Mouse (Mus musculus) large intestine, adult 2 months (tissue): ENCODE measurements around the gene Fstl3. TPM values are rescaled to one million over a fixed set of nuclear protein-coding genes. Genes with fewer than 3 reads are reported as not detected.
A peak's percentile ranks its signal among the peaks of the same experiment; 100 is the strongest.

Source experiments
- DNase-seq: peaks from one replicate; pipeline ENCODE4 v3.0.0-alpha.2; 2012; ENCODE audit warnings: low read depth, low spot score
- WGBS: fragments of 180-500 bp; shearing (Covaris S2); methylation state at CpG from one replicate; pipeline ENCODE4 v1.1.7; 2018; 5-methylcytosine and 5-hydroxymethylcytosine counted together
- polyA plus RNA-seq: library from polyadenylated mRNA; depleted of rRNA; stranded (reverse); fragments of >200 nt; gene quantifications from 2 replicates; pipeline ENCODE4 v1.2.3, GENCODE M21; 2012; rRNA removed

Fstl3 gene
- 12.9 and 13.6 TPM in 2 replicates for polyA plus RNA-seq

DNA sequence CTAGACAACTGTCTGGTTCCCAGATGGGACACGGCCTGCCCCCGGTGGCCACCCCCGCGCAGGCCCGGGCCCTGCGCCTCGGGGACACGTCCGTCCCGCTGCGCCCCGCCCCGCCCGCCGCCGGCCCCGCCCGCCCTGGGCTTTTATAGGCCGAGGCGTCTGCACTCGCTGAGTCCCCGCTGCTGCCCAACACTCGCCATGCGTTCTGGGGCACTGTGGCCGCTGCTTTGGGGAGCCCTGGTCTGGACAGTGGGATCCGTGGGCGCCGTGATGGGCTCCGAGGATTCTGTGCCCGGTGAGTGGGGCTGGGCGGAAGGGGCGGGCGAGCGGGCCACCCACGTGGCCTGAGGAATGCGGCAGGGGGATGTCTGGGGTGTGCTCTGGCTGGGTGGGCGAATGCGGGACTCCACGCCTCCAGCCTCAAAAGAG lies at the start of gene Fstl3:
Gene Fstl3, plus strand, starts transcription at position 170 of the 429 bp plus-strand sequence.
- no peak for DNase-seq

GRCm38 (mm10) chr10:79728323-79729249 lies 48.5 kb upstream of the Fstl3 start:
- 73% methylated on average over 28 of the region's 28 CpGs for WGBS
- DNase-seq = no peak

More for the DNA sequence above, at the start of gene Fstl3:
- 3% methylated on average over 39 of the region's 39 CpGs for WGBS

GRCm38 (mm10) chr10:79729357-79729965 lies 47.6 kb upstream of the Fstl3 start:
- DNase-seq = no peak
- 66% methylated on average over 13 of the region's 13 CpGs for WGBS

GRCm38 (mm10) chr10:79732500-79732899 lies 44.6 kb upstream of the Fstl3 start:
- no peak for DNase-seq
- 95% methylated on average over 1 of the region's 1 CpGs for WGBS

- DNase-seq = no peak
Observed at GRCm38 (mm10) chr10:79733847-79734246, 43.2 kb upstream of the Fstl3 start.

DNA sequence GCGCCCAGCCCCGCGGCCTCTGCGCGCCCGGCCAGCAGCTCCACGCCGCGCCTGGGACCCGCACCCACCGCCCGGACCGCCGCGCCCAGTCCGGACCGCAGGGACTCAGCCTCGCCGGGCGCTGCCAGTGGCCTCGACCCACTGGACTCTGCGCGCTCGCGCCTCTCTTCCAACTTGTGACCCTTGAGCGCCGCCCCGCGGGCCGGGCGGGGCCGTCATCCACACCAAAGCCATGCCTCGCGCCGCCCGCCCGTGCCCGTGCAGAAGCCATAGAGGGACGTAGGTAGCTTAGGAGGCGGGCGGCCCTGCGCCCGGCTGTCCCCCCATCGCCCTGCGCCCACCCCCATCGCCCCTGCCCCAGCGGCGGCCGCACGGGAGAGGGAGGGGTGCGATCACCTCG lies 41.7 kb upstream of the Fstl3 start:
- 73% methylated on average over 51 of the region's 52 CpGs for WGBS
- DNase-seq = no peak

More at GRCm38 (mm10) chr10:79733847-79734246, 43.2 kb upstream of the Fstl3 start:
- WGBS = 96% methylated on average over 15 of the region's 15 CpGs

GRCm38 (mm10) chr10:79736706-79737105 lies 40.4 kb upstream of the Fstl3 start:
- DNase-seq = no peak
- 88% methylated on average over 14 of the region's 14 CpGs for WGBS

- 89% methylated on average over 10 of the region's 10 CpGs for WGBS
- no peak for DNase-seq
Observed at GRCm38 (mm10) chr10:79738259-79738658, 38.8 kb upstream of the Fstl3 start.

DNA sequence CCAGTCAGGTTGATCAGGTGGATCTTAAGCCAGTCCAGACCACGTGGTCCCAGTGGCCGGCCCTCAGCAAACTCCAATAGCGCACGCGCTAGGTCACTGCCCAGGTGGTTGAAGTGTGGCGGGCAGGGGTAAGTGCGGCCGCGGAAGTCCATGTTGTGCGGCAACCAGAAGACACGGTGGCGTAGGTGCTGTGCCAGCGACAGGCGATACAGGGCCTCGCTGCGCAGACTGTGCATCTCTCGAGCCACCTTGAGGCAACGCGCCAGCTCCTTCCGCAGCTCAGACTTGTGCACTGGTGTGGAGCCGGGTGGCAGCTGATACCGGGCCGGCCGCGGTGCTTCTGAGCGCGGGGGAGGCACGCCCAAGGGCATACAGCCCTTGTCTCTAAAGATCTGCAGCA lies 37.8 kb upstream of the Fstl3 start:
- no peak for DNase-seq
- 97% methylated on average over 28 of the region's 28 CpGs for WGBS

DNA sequence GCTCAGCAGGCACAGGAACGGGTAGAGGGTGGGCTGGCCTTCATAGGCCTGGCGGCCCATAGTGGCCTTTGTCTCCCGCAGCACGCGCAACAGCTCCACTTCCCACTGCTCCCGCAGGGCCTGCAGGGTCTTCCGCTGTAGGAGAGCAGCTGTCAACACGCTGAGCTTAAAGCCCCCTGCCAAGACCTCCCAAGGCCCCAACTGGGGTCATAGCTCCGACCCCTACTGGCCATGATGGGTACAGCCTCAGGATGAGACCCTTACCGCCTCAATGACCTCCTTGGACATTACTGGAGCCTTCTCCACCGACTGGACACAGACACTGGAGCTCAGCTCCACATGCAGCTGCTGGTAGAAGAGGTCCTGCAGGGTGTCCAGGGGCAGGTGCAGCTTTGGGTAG lies 36.2 kb upstream of the Fstl3 start:
- 88% methylated on average over 11 of the region's 11 CpGs for WGBS
- DNase-seq = no peak

- WGBS = 90% methylated on average over 11 of the region's 11 CpGs
- DNase-seq = no peak
Observed at GRCm38 (mm10) chr10:79743161-79743560, 33.9 kb upstream of the Fstl3 start.

DNA sequence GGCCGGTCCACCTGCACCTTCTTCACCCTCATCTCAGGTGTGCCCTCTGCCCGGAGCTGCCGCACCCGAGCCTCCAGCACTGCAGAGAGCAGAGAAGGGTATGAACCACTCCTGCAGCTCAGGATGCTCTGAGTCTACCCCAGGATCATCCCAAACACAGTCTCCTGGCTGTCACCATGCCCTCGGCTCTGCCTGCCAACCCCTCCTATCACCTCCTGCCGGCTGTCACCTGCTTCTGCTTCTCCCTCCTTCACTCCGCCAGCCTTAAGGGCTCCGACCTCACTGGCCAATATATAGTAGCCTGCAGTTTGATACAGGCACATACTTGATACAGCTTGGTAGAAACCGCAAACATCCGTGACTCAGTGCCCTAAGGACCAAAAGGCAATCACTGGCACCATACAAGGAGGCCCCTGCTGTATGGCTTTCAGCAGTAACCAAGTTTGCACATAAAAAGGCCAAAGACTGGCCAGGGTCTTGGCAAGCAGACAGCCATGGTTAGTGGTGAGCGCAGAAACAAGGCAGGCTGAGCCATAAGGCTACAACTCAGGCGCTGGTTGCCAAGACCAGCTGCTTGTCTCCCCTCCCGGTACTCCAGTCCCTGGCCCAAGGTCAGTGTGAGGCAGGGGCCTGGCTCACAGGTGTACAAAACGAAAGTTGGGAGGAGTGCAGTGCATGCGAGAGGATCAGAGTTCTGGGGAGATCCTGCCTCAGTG lies 33.3 kb upstream of the Fstl3 start:
- WGBS = 94% methylated on average over 15 of the region's 15 CpGs
- no peak for DNase-seq

DNA sequence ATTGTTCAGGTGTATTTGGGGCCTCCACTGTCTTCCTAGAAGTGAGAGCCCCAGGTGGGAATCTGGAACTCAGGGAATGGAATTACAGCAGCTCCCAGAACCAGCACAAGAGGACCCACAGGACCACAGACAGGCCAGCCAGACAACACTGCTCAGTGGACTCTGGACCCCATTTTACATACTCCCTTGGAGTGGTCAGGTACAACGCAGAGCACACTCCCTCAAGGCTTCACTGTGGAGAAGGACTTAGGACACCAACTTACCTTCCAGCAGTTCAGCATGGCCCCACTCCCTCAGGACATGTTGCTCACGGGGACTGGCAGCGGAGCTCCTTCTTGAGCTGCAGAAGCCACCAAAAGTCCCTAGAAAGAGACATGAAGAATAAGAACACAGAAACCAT lies 31.7 kb upstream of the Fstl3 start:
- no peak for DNase-seq
- WGBS = 74% methylated on average over 3 of the region's 3 CpGs

DNA sequence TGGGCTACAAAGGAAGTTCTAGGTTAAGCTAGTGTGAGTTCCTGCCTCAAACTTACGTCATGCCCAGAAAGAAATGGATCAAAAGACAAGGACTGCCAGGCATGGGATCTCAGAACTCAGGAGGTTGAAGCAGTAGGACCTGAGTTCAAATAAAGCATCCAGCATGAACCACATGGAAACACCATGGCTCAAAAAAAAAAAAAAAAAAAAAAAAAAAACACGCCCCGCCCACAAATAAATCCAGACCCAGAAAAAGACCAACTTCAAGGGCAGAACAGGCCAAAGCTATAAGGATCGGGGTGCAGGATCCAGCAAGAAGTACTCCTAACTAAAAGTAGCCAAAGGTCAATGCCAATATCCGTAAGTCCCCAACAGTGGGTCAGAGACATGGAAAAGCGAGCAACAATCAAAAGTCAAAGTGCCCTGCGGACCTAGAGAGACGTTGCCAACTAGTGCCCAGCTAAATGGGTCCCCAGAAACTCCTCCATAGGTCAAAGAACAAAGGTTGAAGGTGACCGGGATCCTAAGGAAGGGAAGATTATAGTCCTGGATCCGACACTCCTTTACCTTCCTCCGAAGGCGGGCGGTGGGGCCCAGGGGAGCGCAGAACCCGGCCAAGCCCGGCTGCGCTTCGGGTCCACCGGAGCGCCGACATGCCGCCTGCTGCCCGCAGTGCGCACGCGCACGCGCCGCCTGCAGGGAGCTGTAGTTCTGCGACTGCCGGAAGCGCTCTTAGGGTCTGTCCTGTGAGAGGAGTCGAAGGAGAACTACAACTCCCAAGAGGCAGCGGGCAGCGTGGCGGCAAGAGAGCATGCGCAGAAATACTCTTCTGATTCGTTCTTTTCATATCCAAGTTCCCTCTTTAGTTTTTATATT lies 30.9 kb upstream of the Fstl3 start, which contains the start of gene Polrmt:
Gene Polrmt, minus strand, starts transcription at position 684 of the 876 bp plus-strand sequence.
- 2% methylated on average over 38 of the region's 38 CpGs for WGBS
- DNase-seq = peak; percentile 92

DNA sequence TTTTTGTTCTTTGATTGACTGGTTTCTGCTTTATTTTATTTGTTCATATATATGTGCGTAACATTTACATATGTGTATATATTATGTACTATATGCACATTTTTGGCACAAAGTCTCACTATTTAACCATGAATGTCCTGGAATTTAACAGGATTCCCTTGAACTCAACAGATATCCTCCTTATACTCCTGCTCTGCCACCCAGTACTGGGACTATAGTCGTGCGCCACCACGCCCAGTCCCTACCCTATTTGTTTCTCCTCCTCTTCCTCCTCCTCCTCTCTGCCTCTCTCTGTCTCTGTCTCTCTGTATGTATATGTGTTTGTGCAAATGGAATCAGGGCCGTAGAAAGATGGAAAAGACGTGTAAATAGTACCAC lies 30.3 kb upstream of the Fstl3 start:
- 14% methylated on average over 6 of the region's 6 CpGs for WGBS
- no peak for DNase-seq

DNA sequence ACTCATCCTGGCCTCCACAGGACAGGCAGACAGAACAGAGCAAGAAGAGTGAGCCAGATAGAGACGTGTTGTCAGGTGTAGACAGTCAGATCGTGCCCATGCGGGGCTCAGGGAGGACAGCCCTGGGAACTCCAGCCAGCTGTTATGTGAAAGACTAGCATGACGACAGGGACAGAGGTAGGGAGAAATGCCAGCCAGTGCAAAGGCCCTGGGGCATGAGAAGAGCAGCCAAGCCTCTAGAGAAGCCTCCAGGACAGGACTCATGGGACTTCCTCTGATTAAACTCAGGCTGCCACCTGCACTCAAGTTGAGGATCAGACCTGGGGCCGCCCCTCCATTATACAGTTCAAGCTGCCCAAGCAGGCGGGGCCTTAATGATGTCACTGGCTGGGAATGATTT lies 28.6 kb upstream of the Fstl3 start:
- WGBS = 77% methylated on average over 6 of the region's 6 CpGs
- no peak for DNase-seq

DNA sequence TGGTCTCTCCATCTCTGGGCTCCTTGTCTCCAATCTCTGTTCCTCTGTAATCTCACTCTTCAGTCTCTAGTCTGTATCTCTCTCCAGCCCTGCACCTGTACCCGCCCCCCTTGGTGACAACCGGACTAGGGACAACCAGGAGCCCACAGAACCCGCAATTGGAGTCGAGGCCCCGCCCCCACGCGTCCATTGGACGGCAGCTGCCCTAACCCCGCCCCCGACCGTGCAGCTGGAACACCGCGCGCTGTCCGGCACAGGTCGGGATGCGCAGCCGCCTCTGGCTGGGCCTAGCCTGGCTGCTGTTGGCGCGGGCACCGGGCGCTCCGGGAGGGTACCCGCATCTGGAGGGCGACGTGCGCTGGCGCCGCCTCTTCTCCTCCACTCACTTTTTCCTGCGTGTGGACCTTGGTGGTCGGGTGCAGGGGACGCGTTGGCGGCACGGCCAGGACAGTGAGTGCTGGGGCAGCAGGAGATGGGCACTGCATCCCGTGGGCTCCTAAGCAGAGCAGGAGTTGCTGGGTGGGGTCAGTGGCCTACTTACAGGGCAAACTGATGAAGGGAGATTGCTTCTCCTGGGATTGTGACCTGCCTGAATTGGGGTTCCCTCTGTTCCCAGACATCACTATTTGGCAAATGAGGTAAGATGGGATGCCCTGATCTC lies 22.1 kb upstream of the Fstl3 start, which contains the start of gene Fgf22:
Gene Fgf22, plus strand, starts transcription at position 221 of the 661 bp plus-strand sequence.
- 3% methylated on average over 36 of the region's 36 CpGs for WGBS
- no peak for DNase-seq

GRCm38 (mm10) chr10:79755854-79756253 lies 21.2 kb upstream of the Fstl3 start:
- WGBS = 88% methylated on average over 3 of the region's 3 CpGs
- DNase-seq = no peak

DNA sequence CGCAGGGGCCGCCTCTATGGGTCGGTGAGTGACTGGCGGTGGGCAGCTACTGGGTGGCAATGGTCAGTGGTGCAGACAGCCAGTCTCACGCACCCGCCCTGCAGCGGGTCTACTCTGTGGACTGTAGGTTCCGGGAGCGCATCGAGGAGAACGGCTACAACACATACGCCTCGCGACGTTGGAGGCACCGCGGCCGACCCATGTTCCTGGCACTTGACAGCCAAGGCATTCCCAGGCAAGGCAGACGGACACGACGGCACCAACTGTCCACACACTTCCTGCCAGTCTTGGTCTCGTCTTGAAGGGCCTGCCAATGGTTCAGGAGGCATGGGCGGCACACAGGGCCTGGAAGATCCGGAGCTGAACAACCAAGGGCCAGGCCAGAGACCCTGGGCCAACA lies 20.4 kb upstream of the Fstl3 start:
- WGBS = 88% methylated on average over 24 of the region's 24 CpGs

More for the DNA sequence above, 20.4 kb upstream of the Fstl3 start:
- DNase-seq = no peak
